Mouse (Mus musculus): ENCODE results near the gene Zfp423.

The Zfp423 gene

GRCm38 (mm10) chr8:87959320-87959920 is at the start of gene Zfp423:
TSS of gene Zfp423 (minus strand) at chr8:87959595.
- no peak for DNase-seq

DNA sequence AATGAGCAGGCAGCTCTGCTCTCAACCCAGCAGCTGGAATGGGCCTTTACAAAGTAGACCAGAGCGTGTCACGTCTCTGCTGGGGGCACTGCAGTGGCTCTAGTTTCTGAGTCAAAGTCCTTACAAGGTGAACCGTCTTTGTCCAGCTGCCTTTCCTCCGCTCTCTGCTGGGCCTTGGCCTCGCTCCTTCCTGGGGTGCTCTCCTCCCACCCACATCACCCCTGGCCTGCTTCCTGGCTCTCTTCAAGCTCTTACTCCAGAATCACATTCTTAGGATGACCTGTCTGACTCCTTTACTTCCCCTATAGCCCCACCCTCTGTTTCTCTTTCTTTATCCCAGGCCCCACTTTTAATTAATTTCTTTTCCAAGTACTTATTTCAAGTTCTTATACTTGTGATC is 47.4 kb upstream of the Zfp423 start:
- DNase-seq = no peak

- DNase-seq = no peak
Observed at GRCm38 (mm10) chr8:87984778-87985177, 25.4 kb upstream of the Zfp423 start.

- no peak for DNase-seq
Observed at GRCm38 (mm10) chr8:87984032-87984431, 24.6 kb upstream of the Zfp423 start.

DNA sequence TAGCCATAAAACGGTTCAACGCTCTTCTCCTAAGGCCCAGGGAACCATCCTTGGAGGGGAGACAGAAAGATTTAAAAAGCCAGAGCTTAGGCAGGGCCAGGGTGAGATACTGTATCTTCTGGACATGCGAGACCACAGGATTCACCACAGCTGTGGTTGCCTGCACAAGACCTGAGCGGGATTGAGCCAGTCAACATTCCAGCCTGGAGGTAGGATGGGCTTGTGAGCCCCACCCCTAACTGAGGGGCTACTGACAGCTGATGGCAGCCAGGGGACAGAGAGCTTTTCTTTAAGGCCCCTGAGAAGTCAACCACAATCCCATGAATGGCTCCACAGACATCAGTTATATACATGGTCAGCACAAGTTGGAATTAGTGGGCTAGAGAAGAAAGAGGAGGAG is 23.5 kb upstream of the Zfp423 start:
- DNase-seq = no peak

GRCm38 (mm10) chr8:87975466-87975809 is 16.0 kb upstream of the Zfp423 start:
- DNase-seq = no peak

DNA sequence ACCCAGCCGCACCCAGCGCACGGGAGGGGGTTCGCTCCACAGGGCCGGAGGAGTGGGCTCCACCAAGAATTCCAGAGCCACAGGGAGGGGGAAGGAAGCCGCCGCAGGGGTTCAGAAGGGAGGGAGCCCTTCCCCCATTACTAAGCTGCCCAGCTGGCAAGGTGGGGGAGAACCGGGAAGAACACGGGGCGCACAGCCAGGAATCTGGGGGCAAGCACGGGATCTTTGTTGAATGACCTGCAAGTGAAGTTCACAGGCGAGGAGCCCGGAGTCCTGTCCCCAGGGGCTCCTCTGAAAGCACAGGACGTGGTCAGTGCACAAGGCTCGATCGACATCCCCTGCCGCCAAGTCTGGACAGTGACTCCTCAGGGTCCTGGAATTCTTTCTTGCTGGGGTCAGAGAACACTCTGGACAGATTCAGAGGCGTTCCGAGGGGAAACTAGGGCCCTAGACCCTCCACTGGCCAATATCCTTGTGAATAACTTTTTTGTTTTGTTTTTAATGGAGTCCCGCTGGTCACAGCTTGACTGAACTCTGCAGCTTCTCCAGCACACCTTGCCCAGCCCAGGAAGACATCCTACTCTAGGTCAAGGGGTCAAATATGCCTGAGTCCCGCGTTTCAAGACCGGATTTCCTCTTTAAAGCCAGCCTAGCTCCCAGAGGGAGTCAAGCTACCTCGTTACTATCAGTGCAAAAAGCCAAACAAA is 15.5 kb upstream of the Zfp423 start:
- peak; percentile 20 for DNase-seq

DNA sequence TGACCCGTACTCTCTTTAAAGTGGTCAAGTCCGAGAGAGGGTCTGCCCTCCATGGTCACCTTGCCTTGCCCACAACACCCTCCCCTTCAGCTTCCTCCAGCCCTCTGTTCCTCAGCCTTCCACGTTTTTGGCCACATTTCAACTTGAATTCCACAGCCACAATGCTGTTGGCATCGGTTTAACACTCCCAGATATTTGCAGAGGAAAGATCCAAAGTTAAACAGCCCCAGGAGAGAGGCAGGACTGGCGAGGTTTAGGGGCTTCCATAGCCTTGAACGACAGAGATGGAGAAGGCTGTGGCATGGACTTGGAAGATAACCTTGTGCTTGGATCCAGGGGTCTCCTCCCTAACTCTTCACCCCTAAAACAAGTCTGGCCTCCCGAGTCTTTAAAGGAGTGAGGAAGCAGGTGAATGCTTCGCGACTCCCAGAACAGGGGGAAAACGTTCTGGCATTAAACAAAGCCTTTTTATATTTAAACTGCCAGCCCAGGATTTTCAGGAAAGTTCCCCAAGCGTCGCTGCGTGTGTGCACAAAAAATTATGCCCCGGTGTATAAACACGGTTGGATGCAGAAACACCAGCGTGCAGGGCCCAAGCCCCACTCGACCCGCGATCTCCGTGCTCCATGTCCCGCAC is 14.8 kb upstream of the Zfp423 start:
- DNase-seq = no peak

- DNase-seq = no peak
Observed at GRCm38 (mm10) chr8:87967866-87968620, 8.6 kb upstream of the Zfp423 start.

- no peak for DNase-seq
Observed at GRCm38 (mm10) chr8:87967057-87967820, 7.8 kb upstream of the Zfp423 start.

DNA sequence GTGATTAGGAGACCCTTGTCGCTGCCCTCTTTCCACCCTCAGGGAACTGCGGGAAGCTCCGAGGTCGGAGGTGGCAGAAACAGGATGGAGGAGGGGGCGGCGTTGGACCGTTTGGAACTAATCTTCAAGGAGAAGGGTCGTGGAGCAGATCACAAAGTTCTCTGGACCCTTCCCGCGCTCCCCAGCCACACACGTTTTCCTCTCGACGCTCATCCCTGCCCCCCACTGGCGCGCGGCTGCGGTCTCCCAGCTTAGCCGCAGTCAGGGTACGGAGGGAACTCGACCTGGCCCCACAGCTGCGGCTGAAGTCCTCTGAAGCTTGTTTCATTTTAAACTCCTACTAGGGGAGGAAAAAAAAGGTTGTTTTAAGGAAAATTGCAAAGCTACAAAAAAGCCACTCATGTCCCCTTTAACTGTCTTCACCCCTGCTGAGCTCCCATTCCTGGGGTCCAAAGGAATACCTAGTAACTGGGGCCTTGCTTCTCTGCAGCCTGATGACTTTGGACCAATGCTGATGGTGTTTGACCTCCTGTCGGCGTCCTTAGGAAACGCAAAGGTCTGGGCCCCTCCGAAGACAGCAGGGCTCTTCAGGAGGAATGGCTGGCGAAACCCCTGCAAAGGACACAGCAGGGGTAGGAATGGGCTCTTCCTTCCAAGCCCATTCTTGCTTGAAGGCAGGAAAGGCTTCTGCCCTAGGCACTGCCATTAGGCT is 3.3 kb upstream of the Zfp423 start:
- DNase-seq = no peak

DNA sequence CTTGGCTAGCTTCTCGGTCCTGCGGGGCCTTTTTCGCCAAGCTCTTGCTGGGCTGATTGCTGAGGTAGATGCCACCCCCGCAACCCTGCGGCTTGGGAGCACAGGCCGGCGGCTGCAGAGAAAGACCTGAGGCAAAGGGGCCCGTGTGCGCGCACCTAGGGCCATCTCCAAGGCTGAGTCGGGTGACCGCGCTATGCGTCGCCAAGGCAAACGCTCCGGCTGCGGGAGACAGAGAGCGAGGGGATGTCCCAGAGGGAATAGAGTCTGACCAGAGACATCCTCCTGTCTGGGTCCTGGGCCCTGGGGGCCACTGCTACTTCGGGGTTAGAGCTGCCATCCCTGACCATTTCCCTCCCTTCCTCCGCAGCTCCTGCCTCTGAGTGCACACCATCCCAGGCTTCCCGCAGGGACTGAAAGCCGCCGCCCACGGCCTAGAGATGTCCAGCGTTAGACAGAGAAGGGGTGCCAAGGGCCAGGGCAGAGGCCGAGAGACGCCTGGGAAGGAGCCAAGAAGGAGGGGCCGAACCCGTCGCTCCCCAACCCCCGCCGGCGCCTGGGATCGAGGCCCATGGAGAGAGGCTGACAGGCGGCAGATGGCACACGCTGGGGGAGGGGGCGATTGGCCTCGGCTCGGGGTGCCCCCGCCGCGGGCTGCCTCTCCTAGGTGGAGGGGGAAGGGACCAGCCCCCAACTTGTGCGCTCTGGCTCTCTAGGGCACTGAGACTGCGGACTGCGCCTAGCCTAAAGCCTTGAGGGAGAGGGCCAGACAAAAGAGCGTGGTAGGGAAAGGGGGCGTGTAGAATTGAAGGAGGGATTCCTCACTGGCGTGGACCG is 2.5 kb upstream of the Zfp423 start:
- peak; percentile 72 for DNase-seq

DNA sequence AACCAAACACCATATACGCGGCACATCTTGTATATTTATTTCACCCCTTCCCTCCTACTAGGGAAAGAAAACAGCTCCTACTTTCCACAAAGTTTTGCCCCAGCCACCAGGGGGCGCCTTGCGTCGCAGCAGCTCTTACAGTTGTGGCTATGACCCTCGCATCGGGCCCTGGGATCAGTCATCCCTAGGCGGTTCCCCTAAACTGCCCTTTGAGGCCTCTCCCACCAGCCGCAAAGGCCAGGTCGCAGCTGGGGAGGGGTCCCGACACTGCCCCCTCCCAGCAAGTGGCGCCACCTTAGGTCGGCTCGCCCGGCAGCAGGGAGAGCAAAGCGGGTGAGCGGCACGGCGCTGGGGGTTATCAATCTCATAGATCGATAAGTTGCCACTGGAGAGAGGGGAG is 1.7 kb upstream of the Zfp423 start:
- peak; percentile 49 for DNase-seq

GRCm38 (mm10) chr8:87960061-87960749 is 810 bp upstream of the Zfp423 start:
- peak; percentile 75 for DNase-seq

DNA sequence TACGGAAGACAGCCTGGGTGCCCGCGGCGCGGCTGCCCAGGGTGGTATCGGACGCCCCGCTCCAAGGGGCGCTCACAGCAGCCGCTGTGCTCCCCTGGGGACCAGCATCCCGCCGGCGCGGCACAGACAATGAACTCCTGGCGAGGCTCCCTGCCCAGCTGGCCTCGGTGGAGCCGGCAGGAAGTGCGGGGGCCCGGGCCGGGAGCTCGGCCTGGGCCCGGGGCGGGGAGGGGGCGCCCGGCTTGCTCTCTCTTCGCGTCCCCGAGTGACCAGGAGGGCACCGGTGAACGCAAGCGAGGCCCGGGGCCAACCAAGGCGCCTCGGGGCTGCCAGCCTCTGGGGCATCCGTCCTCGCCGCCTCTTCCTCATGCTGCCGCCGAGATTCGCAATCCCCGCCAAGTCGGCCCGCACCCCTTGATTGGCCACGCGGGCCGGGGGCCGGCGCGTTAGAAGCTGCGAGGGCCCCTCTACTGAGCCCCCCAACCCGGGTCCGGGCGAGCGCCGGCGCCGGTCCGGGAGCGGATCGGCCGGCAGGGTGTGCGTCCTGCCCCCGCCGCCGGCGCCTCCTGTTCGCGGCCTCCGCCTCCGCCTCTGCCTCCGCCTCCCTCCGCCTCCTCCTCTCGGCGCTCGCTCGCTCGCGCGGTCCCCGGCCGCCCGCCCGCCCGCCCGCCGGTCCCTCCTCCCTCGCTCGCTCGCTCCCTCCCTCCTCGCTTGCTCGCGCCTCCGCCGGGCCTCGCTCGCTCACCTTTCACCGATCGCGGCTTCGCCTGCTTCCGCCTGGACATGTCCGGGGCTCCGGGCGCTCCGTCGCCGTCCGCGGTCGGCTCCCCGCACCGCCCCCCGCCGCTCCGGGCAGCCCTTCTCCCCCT is 710 bp downstream of the Zfp423 start:
- peak; percentile 69 for DNase-seq

DNA sequence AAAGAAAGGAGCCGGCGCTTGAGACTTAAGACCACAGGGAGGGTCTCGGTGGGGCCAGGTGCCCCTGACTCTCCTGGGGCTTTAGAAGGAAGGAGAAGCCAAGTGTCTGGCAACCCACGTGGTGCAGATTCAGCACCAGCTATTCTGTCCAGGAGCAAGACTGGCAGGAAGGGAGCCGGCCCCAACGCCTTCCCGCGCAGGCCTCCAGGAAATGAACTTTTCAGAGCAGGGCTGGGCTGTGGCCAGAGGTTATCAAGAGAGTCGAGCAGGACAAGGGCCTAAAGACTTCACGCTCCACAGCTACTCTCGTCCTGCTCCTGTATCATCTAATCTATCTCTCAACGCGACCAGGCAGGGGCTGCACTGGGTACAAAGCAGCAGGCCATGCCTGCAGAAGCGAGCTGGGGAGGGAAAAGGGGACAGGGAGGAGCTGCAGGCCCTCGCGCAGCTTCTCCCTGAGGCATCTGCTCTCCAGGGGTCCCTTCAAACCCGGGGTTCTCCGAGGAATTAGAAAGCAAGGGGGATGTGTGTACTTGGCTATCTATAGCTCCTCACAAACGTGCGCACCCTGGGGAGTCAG is 1.4 kb downstream of the Zfp423 start:
- peak; percentile 68 for DNase-seq

GRCm38 (mm10) chr8:87956001-87956400 is 3.4 kb downstream of the Zfp423 start:
- DNase-seq = no peak

GRCm38 (mm10) chr8:87953473-87953872 is 5.9 kb downstream of the Zfp423 start:
- DNase-seq = no peak

- DNase-seq = no peak
Observed at GRCm38 (mm10) chr8:87952298-87952697, 7.1 kb downstream of the Zfp423 start.

Measured in lung, postnatal 36 days (tissue).